Mouse (Mus musculus): ENCODE data around the gene Mapk8ip2. TPM values are rescaled to one million over a fixed set of nuclear protein-coding genes. Genes with fewer than 3 reads are reported as not detected.

Mapk8ip2 gene
- polyA plus RNA-seq, 1 experiment from 2014 or later: 2.0 TPM

- no peak for TF ChIP-seq CTCF (IDR thresholded peaks at IDR 0.05; ENCODE audit: low read depth)
- Histone ChIP-seq H3K27me3 (replicated peaks; ENCODE audit: control insufficient read depth, insufficient read depth, low read length) (peaks cover 31% of the 10 kb centered on the region), H3K9me3 (ENCODE audit: control insufficient read depth) (no peaks in the 10 kb centered on the region), H3K36me3 (ENCODE audit: control insufficient read depth, insufficient read depth) (no peaks in the 10 kb centered on the region), H3K9ac (ENCODE audit: low read depth, low read length) (peak within 1 kb of the TSS; percentile 55), H3K27ac (ENCODE audit: low read depth, low read length) (peak within 1 kb of the TSS; percentile 57), H3K4me2 (replicated peaks; ENCODE audit: low read depth) (peak within 1 kb of the TSS; percentile 98), H3K4me1 (replicated peaks; ENCODE audit: control insufficient read depth, insufficient read depth, low read length) (no peaks in the 10 kb centered on the region), H3K4me3 (ENCODE audit: low read depth, low read length) (peak within 1 kb of the TSS; percentile 67)
- WGBS: under 1% methylated on average over 45 of the region's 72 CpGs
- no peak; the same call in 1 of the 2 replicates for ATAC-seq
Measured at GRCm38 (mm10) chr15:89498961-89499688, 45.4 kb downstream of the Mapk8ip2 start, which contains the start of gene Shank3. Gene Shank3, plus strand, starts transcription at chr15:89499623.

- peak overlapping the region; percentile 98 for H3K4me2 ChIP-seq (replicated peaks; ENCODE audit: low read depth)
- WGBS: under 1% methylated on average over 28 of the region's 60 CpGs
- peaks cover 31% of the 10 kb centered on the region for H3K27me3 ChIP-seq (replicated peaks; ENCODE audit: control insufficient read depth, insufficient read depth, low read length)
- H3K4me3 ChIP-seq (ENCODE audit: low read depth, low read length): peak overlapping the region; percentile 67
- no peaks in the 10 kb centered on the region for H3K4me1 ChIP-seq (replicated peaks; ENCODE audit: control insufficient read depth, insufficient read depth, low read length)
- peak; percentile 24 for ATAC-seq
- no peaks in the 10 kb centered on the region for H3K36me3 ChIP-seq (ENCODE audit: control insufficient read depth, insufficient read depth)
- peak overlapping the region; percentile 55 for H3K9ac ChIP-seq (ENCODE audit: low read depth, low read length)
- H3K9me3 ChIP-seq (ENCODE audit: control insufficient read depth): no peaks in the 10 kb centered on the region
- H3K27ac ChIP-seq (ENCODE audit: low read depth, low read length): peak overlapping the region; percentile 21; the same call in 1 of the 2 replicates
- TF ChIP-seq CTCF (IDR thresholded peaks at IDR 0.05; ENCODE audit: low read depth): no peak
Measured at GRCm38 (mm10) chr15:89499784-89500220, 46.1 kb downstream of the Mapk8ip2 start.

- 2% methylated on average over 35 of the region's 35 CpGs for WGBS
- Histone ChIP-seq H3K27ac (ENCODE audit: low read depth, low read length) (no peak overlapping the region), H3K9ac (ENCODE audit: low read depth, low read length) (0 out of 2 replicates have a peak overlapping the region, but pooled peaks have one; percentile 55), H3K27me3 (replicated peaks; ENCODE audit: control insufficient read depth, insufficient read depth, low read length) (peaks cover 31% of the 10 kb centered on the region), H3K36me3 (ENCODE audit: control insufficient read depth, insufficient read depth) (no peaks in the 10 kb centered on the region), H3K4me3 (ENCODE audit: low read depth, low read length) (peak overlapping the region; percentile 67), H3K4me1 (replicated peaks; ENCODE audit: control insufficient read depth, insufficient read depth, low read length) (no peaks in the 10 kb centered on the region), H3K4me2 (replicated peaks; ENCODE audit: low read depth) (peak overlapping the region; percentile 98), H3K9me3 (ENCODE audit: control insufficient read depth) (no peaks in the 10 kb centered on the region)
- peak; percentile 5; the same call in 1 of the 2 replicates for ATAC-seq
- TF ChIP-seq CTCF (IDR thresholded peaks at IDR 0.05; ENCODE audit: low read depth): no peak
Measured at GRCm38 (mm10) chr15:89500221-89500791, 46.6 kb downstream of the Mapk8ip2 start.

GRCm38 (mm10) chr15:89501321-89501720, 47.6 kb downstream of the Mapk8ip2 start:
- WGBS: 86% methylated on average over 3 of the region's 3 CpGs
- Histone ChIP-seq H3K9me3 (ENCODE audit: control insufficient read depth) (no peaks in the 10 kb centered on the region), H3K9ac (ENCODE audit: low read depth, low read length) (no peak overlapping the region), H3K4me1 (replicated peaks; ENCODE audit: control insufficient read depth, insufficient read depth, low read length) (no peaks in the 10 kb centered on the region), H3K4me3 (ENCODE audit: low read depth, low read length) (no peak overlapping the region), H3K27me3 (replicated peaks; ENCODE audit: control insufficient read depth, insufficient read depth, low read length) (peaks cover 31% of the 10 kb centered on the region), H3K36me3 (ENCODE audit: control insufficient read depth, insufficient read depth) (no peaks in the 10 kb centered on the region), H3K4me2 (replicated peaks; ENCODE audit: low read depth) (no peak overlapping the region), H3K27ac (ENCODE audit: low read depth, low read length) (no peak overlapping the region)
- no peak for ATAC-seq
- no peak for TF ChIP-seq CTCF (IDR thresholded peaks at IDR 0.05; ENCODE audit: low read depth)

- Histone ChIP-seq H3K27me3 (replicated peaks; ENCODE audit: control insufficient read depth, insufficient read depth, low read length) (peaks cover 8% of the 10 kb centered on the region; the same call in 1 of the 2 replicates), H3K4me2 (replicated peaks; ENCODE audit: low read depth) (no peak overlapping the region), H3K27ac (ENCODE audit: low read depth, low read length) (no peak overlapping the region), H3K9ac (ENCODE audit: low read depth, low read length) (no peak overlapping the region), H3K4me3 (ENCODE audit: low read depth, low read length) (no peak overlapping the region), H3K4me1 (replicated peaks; ENCODE audit: control insufficient read depth, insufficient read depth, low read length) (no peaks in the 10 kb centered on the region), H3K9me3 (ENCODE audit: control insufficient read depth) (no peaks in the 10 kb centered on the region), H3K36me3 (ENCODE audit: control insufficient read depth, insufficient read depth) (no peaks in the 10 kb centered on the region)
- TF ChIP-seq CTCF (IDR thresholded peaks at IDR 0.05; ENCODE audit: low read depth): no peak
- no peak for ATAC-seq
- 94% methylated on average over 9 of the region's 9 CpGs for WGBS
Measured at GRCm38 (mm10) chr15:89504838-89505237, 51.1 kb downstream of the Mapk8ip2 start.

- TF ChIP-seq CTCF (IDR thresholded peaks at IDR 0.05; ENCODE audit: low read depth): no peak
- ATAC-seq: no peak
- 85% methylated on average over 8 of the region's 8 CpGs for WGBS
Measured at GRCm38 (mm10) chr15:89507751-89508150, 54.0 kb downstream of the Mapk8ip2 start.

More at GRCm38 (mm10) chr15:89507751-89508150, 54.0 kb downstream of the Mapk8ip2 start:
- H3K9me3 ChIP-seq (ENCODE audit: control insufficient read depth): no peaks in the 10 kb centered on the region
- H3K9ac ChIP-seq (ENCODE audit: low read depth, low read length): no peak overlapping the region
- no peaks in the 10 kb centered on the region for H3K36me3 ChIP-seq (ENCODE audit: control insufficient read depth, insufficient read depth)
- H3K4me2 ChIP-seq (replicated peaks; ENCODE audit: low read depth): no peak overlapping the region
- H3K4me3 ChIP-seq (ENCODE audit: low read depth, low read length): no peak overlapping the region
- no peak overlapping the region for H3K27ac ChIP-seq (ENCODE audit: low read depth, low read length)
- no peaks in the 10 kb centered on the region for H3K27me3 ChIP-seq (replicated peaks; ENCODE audit: control insufficient read depth, insufficient read depth, low read length)
- no peaks in the 10 kb centered on the region for H3K4me1 ChIP-seq (replicated peaks; ENCODE audit: control insufficient read depth, insufficient read depth, low read length)
